Mouse (Mus musculus) liver, embryonic 14.5 days (tissue): ENCODE measurements around the gene Tmed8. TPM values are rescaled to one million over a fixed set of nuclear protein-coding genes. Genes with fewer than 3 reads are reported as not detected.

ENCODE experiments used
- ATAC-seq: fragments of 200-750 bp; cut with Nextera tagmentation; 2 replicates; pipeline ENCODE4 v1.8.0; 2017; ENCODE audit warnings: moderate number of reproducible peaks, mild to moderate bottlenecking, moderate library complexity; ENCODE audit not compliant: insufficient read depth
- DNase-seq, 3 experiments: peaks; one replicate each; pipeline ENCODE4 v3.0.0-alpha.2; 2012 to 2013; ENCODE audit warnings: low read depth in 3 of 3, low spot score in 3 of 3
- H3K27ac ChIP-seq: fragments of 300-500 bp; sonication (generic); 2 replicates; pipeline ENCODE4 v1.5.1; 2014; ENCODE audit warnings: moderate library complexity, mild to moderate bottlenecking, control low read depth, inconsistent platforms
- H3K27me3 ChIP-seq: fragments of 300-500 bp; sonication (generic); 2 replicates; pipeline ENCODE4 v1.6.1; 2014; ENCODE audit warnings: mild to moderate bottlenecking, low read length, moderate library complexity; ENCODE audit not compliant: control insufficient read depth, insufficient read depth
- H3K36me3 ChIP-seq: fragments of 300-500 bp; sonication (generic); replicated peaks from 2 replicates; pipeline ENCODE4 v1.6.1; 2014; ENCODE audit warnings: low read depth; ENCODE audit not compliant: control insufficient read depth, insufficient read depth
- H3K4me1 ChIP-seq, 2 experiments: fragments of 200-500 bp in 1 of 2; fragments of 300-500 bp in 1 of 2; sonication (generic) in 1 of 2; replicated peaks; 2 replicates each; pipeline ENCODE4 v1.6.1; 2012 to 2014; ENCODE audit warnings: antibody characterized with exemption in 1 of 2, inconsistent platforms in 1 of 2, low read length in 1 of 2; ENCODE audit not compliant: control insufficient read depth in 2 of 2, insufficient read depth in 2 of 2
- H3K4me2 ChIP-seq: fragments of 300-500 bp; sonication (generic); 2 replicates; pipeline ENCODE4 v1.6.1; 2014; ENCODE audit warnings: low read depth, mild to moderate bottlenecking, control low read depth, moderate library complexity
- H3K4me3 ChIP-seq, 2 experiments: fragments of 200-500 bp in 1 of 2; fragments of 300-500 bp in 1 of 2; sonication (generic) in 1 of 2; 2 replicates each; pipeline ENCODE4 v1.5.1; 2012 to 2014; ENCODE audit warnings: low read depth in 2 of 2, low read length in 2 of 2, mild to moderate bottlenecking in 2 of 2, control low read depth in 1 of 2, inconsistent platforms in 1 of 2, moderate library complexity in 1 of 2; ENCODE audit not compliant: insufficient read depth in 1 of 2
- H3K9ac ChIP-seq: fragments of 300-500 bp; sonication (generic); replicated peaks from 2 replicates; pipeline ENCODE4 v1.6.1; 2014; ENCODE audit warnings: mild to moderate bottlenecking, control low read depth, moderate library complexity
- H3K9me3 ChIP-seq: fragments of 300-500 bp; sonication (generic); 2 replicates; pipeline ENCODE4 v1.6.1; 2016; ENCODE audit warnings: low read length, mixed read lengths; ENCODE audit not compliant: control insufficient read depth
- CTCF ChIP-seq: IDR thresholded peaks from 2 replicates; pipeline ENCODE4 v1.5.1; 2016; ENCODE audit warnings: antibody characterized with exemption, low read depth, control low read depth
- EP300 ChIP-seq: IDR thresholded peaks from 2 replicates; pipeline ENCODE4 v1.6.1; 2016; ENCODE audit warnings: antibody characterized with exemption, low read depth
- WGBS: fragments of 180-500 bp; shearing (Covaris S2); extraction: QIAGEN DNeasy Blood & Tissue Kit; methylation state at CpG from one replicate; pipeline ENCODE4 v1.1.7; 2014; ENCODE audit not compliant: insufficient replicate concordance; 5-methylcytosine and 5-hydroxymethylcytosine counted together
- polyA plus RNA-seq, 2 experiments: library from polyadenylated mRNA; depleted of rRNA in 1 of 2; stranded (reverse) in 1 of 2; unstranded in 1 of 2; fragments of >200 nt; fragmentation: Nextera tagmentation in 1 of 2; extraction: Ambion mirVana in 1 of 2; gene quantifications; 2 replicates each; pipeline versions ENCODE4 v1.2.1 to v1.2.3; 2012 to 2014

Tmed8 gene
- polyA plus RNA-seq, 2 experiments = 0.50 to 0.80 TPM

- Histone ChIP-seq H3K27me3 (no peaks in the 10 kb centered on the region), H3K4me1 (peaks cover 6% of the 10 kb centered on the region in 2 experiments; a peak in 3 of 4 replicates), H3K36me3 (no peaks in the 10 kb centered on the region), H3K9me3 (no peaks in the 10 kb centered on the region), H3K9ac (no peak overlapping the region), H3K27ac (no peak overlapping the region), H3K4me2 (no peak overlapping the region), H3K4me3 (no peak overlapping the region)
- DNase-seq = no peak
- TF ChIP-seq EP300 = no peak
- peak; percentile 27; the same call in 1 of the 2 replicates for TF ChIP-seq CTCF
- WGBS = 37% methylated on average over 7 of the region's 7 CpGs
- peak; percentile 45; the same call in 1 of the 2 replicates for ATAC-seq
Observed at GRCm38 (mm10) chr12:87226801-87227200, 26.5 kb upstream of the Tmed8 start.

- peaks cover 0 to 4% of the 10 kb centered on the region in 2 experiments; a peak in 2 of 4 replicates for H3K4me1 ChIP-seq
- H3K27ac ChIP-seq = no peak overlapping the region
- 43% methylated on average over 10 of the region's 10 CpGs for WGBS
- H3K4me3 ChIP-seq = no peak overlapping the region
- H3K9ac ChIP-seq = no peak overlapping the region
- DNase-seq (no peak), ATAC-seq (peak; percentile 33; the same call in 1 of the 2 replicates)
- no peak for TF ChIP-seq CTCF
- no peak for TF ChIP-seq EP300
- H3K4me2 ChIP-seq = peak overlapping the region; percentile 38
- no peaks in the 10 kb centered on the region for H3K27me3 ChIP-seq
- H3K9me3 ChIP-seq = no peaks in the 10 kb centered on the region
- no peaks in the 10 kb centered on the region for H3K36me3 ChIP-seq
Observed at GRCm38 (mm10) chr12:87224950-87225349, 24.7 kb upstream of the Tmed8 start.

- Histone ChIP-seq H3K9me3 (no peaks in the 10 kb centered on the region), H3K27me3 (no peaks in the 10 kb centered on the region), H3K9ac (no peak overlapping the region), H3K27ac (no peak overlapping the region), H3K4me1 (no peaks in the 10 kb centered on the region), H3K4me2 (no peak overlapping the region), H3K36me3 (no peaks in the 10 kb centered on the region), H3K4me3 (no peak overlapping the region)
- ATAC-seq (no peak), DNase-seq (no peak)
- no peak for TF ChIP-seq CTCF
- no peak for TF ChIP-seq EP300
- 72% methylated on average over 7 of the region's 7 CpGs for WGBS
Observed at GRCm38 (mm10) chr12:87219362-87219761, 19.1 kb upstream of the Tmed8 start.

GRCm38 (mm10) chr12:87217596-87217995 lies 17.3 kb upstream of the Tmed8 start:
- Histone ChIP-seq H3K27me3 (no peaks in the 10 kb centered on the region), H3K36me3 (no peaks in the 10 kb centered on the region), H3K9ac (no peak overlapping the region), H3K4me1 (no peaks in the 10 kb centered on the region), H3K9me3 (no peaks in the 10 kb centered on the region), H3K4me2 (no peak overlapping the region), H3K4me3 (no peak overlapping the region), H3K27ac (no peak overlapping the region)
- ATAC-seq (no peak), DNase-seq (no peak)
- TF ChIP-seq EP300 (no peak), CTCF (no peak)

- TF ChIP-seq EP300 = no peak
- Histone ChIP-seq H3K27me3 (no peaks in the 10 kb centered on the region), H3K36me3 (no peaks in the 10 kb centered on the region), H3K4me1 (no peaks in the 10 kb centered on the region), H3K4me2 (no peak overlapping the region), H3K27ac (no peak overlapping the region), H3K4me3 (no peak overlapping the region), H3K9me3 (no peaks in the 10 kb centered on the region), H3K9ac (no peak overlapping the region)
- no peak for DNase-seq
- no peak for ATAC-seq
- 43% methylated on average over 2 of the region's 2 CpGs for WGBS
Observed at GRCm38 (mm10) chr12:87216053-87216452, 15.8 kb upstream of the Tmed8 start.
